Mouse (Mus musculus) CH12F3 (cell line): ENCODE data around the gene Pno1.
"Not testable (repeated sequence)": the region's sequence is repeated elsewhere in the genome, so short reads cannot be mapped to it uniquely, and the experiment has no call there.

Experiments used
- in situ Hi-C: fragments of 300-500 bp; cut with MboI; formaldehyde crosslinking; loops from 2 replicates; pipeline ENCODE4 v1.14.3; 2020; ENCODE audit warnings: low sequenced_read_pairs

Gene Pno1

GRCm38 (mm10) chr11:17211258-17212140, at the start of gene Pno1:
TSS of gene Pno1 (minus strand) at chr11:17211568.
- in situ Hi-C loops = no loop called here

DNA sequence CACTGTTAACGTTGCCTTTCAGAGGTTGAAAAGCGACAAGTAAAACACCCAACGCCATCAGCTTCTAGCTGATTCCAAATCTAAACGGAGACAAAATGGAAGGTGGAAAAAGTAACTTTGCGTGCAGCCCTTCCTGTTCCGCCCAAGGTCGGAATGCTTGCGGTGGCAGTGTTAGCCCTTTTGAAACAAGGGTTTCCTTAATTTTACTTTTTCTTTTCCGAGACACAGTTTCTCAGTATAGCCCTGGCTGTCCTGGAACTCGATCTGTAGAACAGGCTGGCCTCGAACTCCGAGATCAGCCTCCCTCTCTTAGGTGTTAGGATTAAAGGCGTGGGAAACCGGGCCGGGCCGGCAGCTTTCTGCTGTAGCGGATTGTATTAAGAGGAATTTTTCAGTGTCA, 46.5 kb upstream of the Pno1 start:
- in situ Hi-C loops = no loop called here

GRCm38 (mm10) chr11:17257443-17257842, 46.1 kb upstream of the Pno1 start, which contains the start of gene C1d:
TSS of gene C1d (plus strand) at chr11:17257579.
- in situ Hi-C loops = no loop called here

DNA sequence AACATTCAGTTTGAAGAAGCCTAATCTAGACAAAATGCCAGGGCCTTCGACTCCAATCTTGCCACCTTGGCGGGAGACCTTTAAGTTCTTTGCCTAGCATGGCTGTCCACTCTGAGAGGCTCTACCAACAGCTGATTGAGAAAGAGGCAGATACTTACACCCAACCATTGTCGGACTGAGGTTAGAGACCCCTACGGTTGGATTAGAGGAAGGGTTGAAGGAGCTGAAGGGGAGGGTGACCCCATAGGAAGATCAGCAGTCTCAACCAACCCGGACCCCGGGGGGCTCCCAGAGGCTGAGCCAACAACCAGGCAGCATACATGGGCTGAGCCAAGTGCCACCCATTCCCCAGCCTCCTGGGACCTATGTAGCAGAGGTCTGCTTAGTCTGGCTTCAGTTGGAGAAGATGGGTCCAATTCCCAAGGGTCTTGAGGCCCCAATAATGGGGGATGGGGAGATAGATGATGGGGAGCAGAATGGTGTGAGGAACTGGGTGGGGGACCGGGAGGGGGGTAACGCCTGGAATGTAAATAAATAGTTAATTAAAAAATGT, 45.5 kb upstream of the Pno1 start:
- in situ Hi-C loops = no loop called here

GRCm38 (mm10) chr11:17248715-17249114, 37.3 kb upstream of the Pno1 start:
- in situ Hi-C loops = no loop called here

- in situ Hi-C loops = not testable (repeated sequence)
Observed at GRCm38 (mm10) chr11:17238598-17238997, 27.2 kb upstream of the Pno1 start.

DNA sequence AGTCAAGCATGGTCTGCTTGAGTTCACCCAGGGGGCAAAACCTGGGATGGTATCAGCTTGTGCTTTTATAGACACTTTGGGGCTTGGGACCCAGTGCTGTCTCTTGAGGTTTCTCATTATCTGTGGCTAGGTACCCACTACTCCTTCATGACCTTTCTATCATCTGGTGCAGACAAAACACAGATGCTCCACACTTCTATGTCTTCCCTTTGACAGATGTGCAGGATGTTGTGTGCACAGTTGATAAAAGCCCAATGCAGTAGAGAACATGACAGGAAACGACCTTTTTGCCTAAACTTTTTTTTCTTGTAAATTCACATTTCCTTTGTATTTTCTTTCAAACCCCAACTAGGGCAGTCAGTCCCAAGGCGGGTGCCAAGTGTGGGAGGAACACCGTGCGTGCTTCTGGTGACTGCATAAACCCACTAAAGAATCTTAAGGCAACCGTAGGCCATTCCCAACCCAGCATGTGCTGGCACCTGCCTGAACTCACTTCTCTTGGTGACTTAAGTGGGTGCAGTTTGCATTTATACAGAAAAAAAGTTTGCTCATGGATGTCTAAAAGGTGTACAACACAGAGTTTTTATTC, 25.2 kb upstream of the Pno1 start:
- in situ Hi-C loops = no loop called here

GRCm38 (mm10) chr11:17232792-17233191, 21.4 kb upstream of the Pno1 start:
- in situ Hi-C loops = no loop called here

DNA sequence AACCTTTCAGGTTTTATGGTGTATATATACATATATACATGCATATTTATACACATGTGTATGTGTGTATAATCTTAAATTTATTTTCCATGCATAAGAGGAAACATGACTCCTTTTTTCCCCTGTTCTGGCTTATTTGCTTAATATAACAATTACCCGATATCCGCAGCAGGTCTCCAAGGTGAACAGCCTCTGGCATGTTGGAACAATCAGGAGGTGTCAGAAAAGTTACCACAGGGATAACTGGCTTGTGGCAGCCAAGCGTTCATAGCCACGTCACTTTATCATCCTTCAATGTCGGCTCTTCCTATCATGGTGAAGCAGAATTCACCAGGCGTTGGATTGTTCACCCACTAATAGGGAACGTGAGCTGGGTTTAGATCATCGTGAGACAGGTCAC, 9.8 kb upstream of the Pno1 start:
- in situ Hi-C loops = no loop called here

- in situ Hi-C loops = no loop called here
Observed at GRCm38 (mm10) chr11:17215475-17215874, 4.1 kb upstream of the Pno1 start.

- in situ Hi-C loops = no loop called here
Observed at GRCm38 (mm10) chr11:17212903-17213509, 1.6 kb upstream of the Pno1 start.

GRCm38 (mm10) chr11:17212141-17212495, 750 bp upstream of the Pno1 start:
- in situ Hi-C loops = no loop called here

DNA sequence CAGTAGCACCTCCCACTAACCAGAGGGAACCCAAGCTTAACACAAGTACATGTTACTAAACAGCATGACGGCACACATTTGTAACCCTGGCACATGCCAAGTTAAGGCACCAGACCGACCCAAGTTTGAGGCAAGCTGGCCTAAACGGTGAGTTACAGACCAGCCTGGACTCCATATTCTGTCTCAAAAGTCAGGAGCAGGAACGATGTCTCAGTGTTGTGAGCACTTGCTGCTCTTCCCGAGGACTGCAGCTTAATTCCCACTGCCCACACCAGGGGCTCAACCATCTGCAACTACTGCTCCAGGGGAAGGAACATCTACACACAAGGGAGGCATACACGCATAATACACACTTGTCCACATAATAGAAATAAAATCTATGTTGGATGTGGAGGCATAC, 8.9 kb downstream of the Pno1 start:
- in situ Hi-C loops = no loop called here

DNA sequence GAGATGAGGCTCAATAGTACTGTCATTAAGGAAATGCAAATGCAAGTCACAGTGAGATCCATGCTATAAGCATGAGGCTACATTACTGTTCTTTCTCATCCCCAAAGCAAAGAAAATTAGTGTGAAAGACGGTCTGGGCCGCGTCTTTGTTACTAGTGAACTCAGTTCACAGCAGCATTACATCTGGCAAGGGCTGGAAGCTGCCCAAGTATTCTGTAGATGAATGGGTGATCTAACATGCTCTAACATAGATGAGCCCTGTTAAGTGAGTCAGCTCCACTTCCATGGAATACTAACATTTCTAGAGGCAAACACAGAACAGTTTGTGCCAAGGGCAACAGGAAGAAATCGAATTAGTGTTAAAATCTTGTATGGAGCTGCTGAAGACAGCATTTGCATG, 10.4 kb downstream of the Pno1 start:
- in situ Hi-C loops = no loop called here

GRCm38 (mm10) chr11:17199840-17200501, 11.4 kb downstream of the Pno1 start:
- in situ Hi-C loops = no loop called here

DNA sequence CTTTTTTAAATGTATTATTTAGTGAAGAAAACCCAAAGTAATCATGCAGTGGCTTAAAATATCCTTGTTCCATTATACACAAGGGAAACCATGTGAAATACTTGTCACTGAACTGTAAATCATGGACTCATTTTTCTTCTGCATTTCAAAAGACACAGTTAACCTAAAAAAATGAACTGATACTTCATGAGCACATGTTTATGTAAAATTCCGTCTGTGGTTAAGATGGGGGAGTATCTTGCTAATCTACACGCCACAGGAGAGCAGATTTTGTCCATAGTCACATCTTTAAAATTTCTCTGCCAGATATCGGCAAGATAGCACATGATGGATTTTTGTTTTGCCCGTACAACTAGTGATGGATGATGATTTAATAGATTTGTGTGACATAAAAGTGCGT, 12.2 kb downstream of the Pno1 start:
- in situ Hi-C loops = no loop called here

DNA sequence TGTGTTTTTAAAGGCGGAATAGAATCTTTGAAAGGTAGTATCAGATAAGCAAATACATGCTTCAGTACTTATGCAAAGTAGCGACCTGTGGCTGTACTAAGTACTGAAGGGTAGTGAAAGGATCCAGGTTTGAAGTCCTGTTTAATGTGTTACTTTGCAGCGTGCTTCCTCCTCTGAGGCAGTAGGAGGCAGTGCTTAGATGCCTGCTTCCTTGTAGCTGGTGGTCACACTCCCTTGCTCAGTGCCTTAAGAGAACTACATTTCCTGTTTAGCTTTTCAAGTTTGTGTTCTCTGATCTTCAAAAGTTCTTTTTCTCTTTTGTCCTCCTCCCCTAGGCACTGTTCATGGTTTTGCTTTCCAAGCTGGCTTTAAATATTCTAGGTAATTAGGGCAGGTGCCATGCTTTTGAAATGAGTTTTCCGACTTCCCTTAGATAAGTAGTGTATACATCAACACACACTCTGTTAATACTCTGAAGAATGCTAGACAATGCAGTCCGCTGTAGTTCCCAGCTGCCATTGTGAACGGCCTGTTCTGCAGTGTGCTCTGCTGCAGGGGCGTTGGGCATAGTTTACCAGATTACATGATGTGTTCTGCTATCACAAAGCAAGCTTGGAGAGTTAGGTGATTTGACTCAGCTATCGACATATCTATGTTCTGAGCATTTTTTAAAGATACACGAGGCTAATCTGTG, 19.1 kb downstream of the Pno1 start:
- in situ Hi-C loops = no loop called here

DNA sequence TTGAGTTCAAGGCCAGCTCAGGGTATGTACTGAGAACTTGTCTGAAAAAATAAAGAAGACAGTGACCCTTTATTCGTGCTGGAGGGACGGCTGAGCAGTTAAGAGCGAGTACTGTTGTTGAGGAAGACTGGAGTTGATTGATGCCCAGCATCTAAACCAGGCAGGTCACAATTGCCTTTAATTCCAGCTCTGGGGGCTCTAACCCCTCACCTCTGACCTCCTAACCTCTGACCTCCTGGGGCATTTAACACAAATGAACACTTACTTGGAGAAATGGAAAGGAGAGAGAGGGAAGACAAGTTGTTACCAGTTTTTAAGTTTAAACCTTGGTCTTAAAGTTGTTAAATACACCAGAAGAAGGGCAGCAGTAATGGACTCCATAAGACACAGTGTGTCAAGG, 22.6 kb downstream of the Pno1 start:
- in situ Hi-C loops = no loop called here

DNA sequence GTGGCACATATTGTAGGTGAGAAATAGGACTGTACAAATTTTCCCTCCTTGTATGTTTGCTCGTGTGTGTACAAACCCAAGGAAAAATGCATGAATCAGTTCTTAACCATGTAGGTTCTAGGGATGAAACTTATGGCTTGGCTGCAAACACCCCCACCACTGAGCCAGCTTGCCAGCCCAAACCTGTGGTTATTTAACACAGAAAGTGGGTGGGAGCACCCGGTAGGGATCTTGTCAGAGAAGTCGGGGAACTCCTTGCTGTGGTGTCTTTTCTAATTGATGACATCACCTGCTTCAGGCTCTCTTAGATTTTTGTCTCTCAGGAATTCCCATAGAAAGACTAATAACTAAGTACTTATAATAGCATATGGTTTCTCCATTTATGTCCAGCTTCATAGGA, 23.7 kb downstream of the Pno1 start:
- in situ Hi-C loops = no loop called here

DNA sequence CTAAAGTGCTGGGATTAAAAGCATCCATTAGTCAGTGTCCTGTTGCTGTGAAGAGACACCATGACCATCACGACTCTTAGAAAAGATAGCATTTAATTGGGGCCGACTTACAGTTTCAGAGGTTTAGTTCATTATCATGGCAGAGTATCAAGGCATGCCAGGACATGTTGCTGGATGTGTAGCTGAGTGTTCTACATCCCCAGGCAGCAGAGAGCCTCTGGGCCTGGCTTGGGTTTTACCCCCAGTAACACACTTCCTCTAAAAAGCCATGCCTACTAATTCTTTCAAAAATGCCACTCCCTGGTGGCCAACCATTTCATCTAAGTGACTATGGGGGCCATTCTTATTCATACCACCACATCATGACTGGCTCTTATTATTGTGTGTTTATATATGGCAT, 28.2 kb downstream of the Pno1 start:
- in situ Hi-C loops = no loop called here

- in situ Hi-C loops = no loop called here
Observed at GRCm38 (mm10) chr11:17181807-17182206, 29.6 kb downstream of the Pno1 start, which contains the start of gene Wdr92. TSS of gene Wdr92 (plus strand) at chr11:17182107.
